Mouse (Mus musculus): ENCODE results near the gene Slc37a4. TPM values are rescaled to one million over a fixed set of nuclear protein-coding genes. Genes with fewer than 3 reads are reported as not detected.
"Not testable (repeated sequence)": the region's sequence is repeated elsewhere in the genome, so short reads cannot be mapped to it uniquely, and the experiment has no call there.

The Slc37a4 gene
- total RNA-seq, 2 experiments from 2014 or later = 86.0 to 147 TPM

DNA sequence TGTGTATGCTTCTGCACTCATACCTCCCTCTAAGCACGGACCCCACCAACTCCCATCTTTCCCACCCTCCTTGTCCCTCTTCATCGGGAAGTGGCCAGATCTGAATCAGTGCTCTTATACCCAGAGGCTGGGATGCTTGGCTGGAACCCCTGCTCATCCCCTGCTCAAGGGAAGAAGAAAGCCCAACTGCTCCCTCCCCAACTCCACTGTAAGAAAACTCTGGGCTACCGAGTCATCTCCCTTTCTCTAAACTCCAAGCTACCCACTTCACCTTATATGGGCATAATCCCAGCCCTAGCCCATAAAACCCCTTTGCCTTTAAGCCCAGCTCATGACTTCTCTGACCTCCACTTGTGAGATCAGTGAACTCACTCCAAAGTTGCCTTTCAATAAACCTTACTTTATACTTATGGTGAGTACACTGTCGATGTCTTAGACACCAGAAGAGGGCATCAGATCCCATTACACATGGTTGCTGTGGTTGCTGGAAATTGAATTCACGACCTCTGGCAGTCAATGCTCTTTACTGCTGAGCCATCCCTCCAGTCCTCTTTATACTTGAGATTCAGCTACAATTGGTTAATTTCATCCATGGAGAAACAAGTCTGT is 36.0 kb downstream of the Slc37a4 start:
- DNase-seq (ENCODE audit: low spot score) = no peak

DNA sequence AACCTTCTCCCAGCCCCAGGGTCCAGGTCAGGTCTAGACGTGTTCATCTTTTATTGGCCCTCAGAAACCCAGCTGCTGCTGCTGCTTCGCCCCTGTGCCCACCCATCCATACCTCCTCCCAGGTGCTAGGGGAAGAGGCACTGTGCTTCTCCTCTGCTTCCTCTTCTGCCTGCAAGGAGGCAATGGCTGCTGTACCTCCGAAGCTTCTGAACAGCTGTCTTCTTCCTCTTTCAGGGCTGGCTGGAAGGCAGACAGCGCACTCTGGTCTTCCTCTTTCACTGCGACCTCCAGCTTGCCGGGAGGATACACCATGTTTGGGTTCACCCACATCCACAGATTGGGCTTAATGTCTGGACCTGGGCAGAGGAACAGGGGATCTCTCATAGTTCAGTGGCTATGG is 39.1 kb downstream of the Slc37a4 start:
- DNase-seq (ENCODE audit: low spot score) = no peak

DNA sequence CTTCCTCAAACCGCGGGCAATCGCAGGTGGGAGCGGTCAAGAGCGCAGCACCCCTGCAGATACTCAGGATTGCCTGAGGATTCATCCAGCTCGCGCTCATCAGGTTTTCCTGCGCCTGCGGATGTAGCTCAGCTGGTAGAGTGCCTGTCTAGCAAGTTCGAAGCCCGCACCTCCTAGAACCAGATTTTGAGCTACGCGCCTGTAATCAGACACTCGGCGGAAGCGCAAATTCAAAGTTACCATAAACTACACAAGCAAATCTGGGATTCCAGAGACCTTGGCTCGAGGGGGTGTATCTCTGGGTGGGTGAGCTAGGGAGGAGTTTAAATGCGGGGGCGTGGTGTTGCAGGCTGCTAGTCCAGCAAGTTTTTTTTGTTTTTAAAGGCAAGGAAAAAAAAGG is 44.3 kb downstream of the Slc37a4 start, which contains the start of gene Foxr1:
TSS of gene Foxr1 (minus strand) at position 176 of the 400 bp plus-strand sequence.
- no peak for DNase-seq (ENCODE audit: low spot score)

DNA sequence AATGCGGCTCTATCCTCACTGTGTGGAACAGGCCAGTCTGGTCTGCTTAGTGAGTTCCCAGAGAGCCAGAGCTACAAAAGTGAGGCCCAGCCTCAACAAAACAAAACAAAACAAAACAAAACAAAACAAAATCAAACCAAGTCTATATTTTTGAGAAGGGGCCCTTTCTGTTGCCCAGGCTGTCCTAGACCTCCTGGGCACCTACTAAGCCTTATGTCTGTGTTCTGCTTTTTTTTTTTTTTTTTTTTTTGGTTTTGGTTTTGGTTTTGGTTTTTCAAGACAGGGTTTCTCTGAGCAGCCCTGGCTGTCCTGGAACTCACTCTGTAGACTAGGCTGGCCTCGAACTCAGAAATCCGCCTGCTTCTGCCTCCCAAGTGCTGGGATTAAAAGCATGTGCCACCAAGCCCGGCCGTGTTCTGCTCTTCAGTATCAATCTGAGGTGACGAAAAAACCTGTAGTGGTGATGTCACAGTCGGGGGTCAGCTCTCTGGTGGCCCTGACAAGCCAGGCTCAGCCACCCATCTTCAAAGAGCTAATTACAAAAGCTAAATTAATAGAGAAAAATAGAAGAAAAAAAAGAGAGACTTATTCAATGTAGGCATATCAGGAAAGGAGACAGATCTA is 47.9 kb downstream of the Slc37a4 start:
- DNase-seq (ENCODE audit: low spot score) = not testable (repeated sequence)

DNA sequence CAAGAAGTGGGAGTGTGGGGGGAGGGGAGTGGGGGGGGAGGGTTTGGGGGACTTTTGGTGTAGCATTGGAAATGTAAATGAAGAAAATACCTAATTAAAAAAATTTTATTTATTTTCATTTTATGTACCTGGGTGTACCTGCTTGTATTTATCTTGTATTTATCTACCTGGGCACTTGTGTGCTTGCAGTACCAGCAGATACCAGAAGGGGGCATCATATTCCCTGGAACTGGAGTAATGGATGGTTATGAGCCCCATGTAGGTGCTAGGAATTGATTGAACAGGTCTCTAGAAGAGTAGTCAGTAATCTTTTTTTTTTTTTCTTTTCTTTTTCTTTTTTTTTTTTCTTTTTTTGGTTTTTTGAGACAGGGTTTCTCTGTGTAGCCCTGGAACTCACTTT is 53.7 kb downstream of the Slc37a4 start:
- no peak for DNase-seq (ENCODE audit: low spot score)

Small RNA genes within 50 kb of the gene (microRNA-seq; reads per million reads assigned to microRNA genes)
- gene Mir7085 = 12.6 reads per million, percentile 28 among the genes with 10 or more reads in this experiment

Other genes with a start within 250 kb of the Slc37a4 start
- gene Cbl, start 162.8 kb upstream of the Slc37a4 start, total RNA-seq (2021) = 1 to 10 TPM; 7.1 to 7.5 TPM
- not detected for gene Ccdc153, start 156.2 kb upstream of the Slc37a4 start, total RNA-seq (2021)
- 1 to 10 TPM; 1.1 to 1.4 TPM for gene Pdzd3, start 145.4 kb upstream of the Slc37a4 start, total RNA-seq (2021)
- gene Nlrx1, start 128.3 kb upstream of the Slc37a4 start, total RNA-seq (2021) = 10 to 100 TPM; 21.7 to 21.8 TPM
- gene Abcg4, start 108.2 kb upstream of the Slc37a4 start, total RNA-seq (2021) = under 1 TPM; 0.32 to 0.59 TPM
- gene Hinfp, start 91.2 kb upstream of the Slc37a4 start, total RNA-seq (2021) = 1 to 10 TPM; 5.2 TPM
- gene C2cd2l, start 76.6 kb upstream of the Slc37a4 start, total RNA-seq (2021) = 10 to 100 TPM; 14.1 to 14.8 TPM
- 10 to 100 TPM; 13.2 to 13.4 TPM for gene Dpagt1, start 70.8 kb upstream of the Slc37a4 start, total RNA-seq (2021)
- 10 to 100 TPM in 1 of 2 experiments, 1 to 10 TPM in 1; 7.8 to 10.4 TPM for gene H2afx, start 62.2 kb upstream of the Slc37a4 start, total RNA-seq (2021)
- 10 to 100 TPM; 20.8 to 24.7 TPM for gene Hmbs, start 52.6 kb upstream of the Slc37a4 start, total RNA-seq (2021)
- gene Vps11, start 35.2 kb upstream of the Slc37a4 start, total RNA-seq (2021) = 10 to 100 TPM; 17.7 to 17.8 TPM
- 10 to 100 TPM; 23.0 to 25.0 TPM for gene Hyou1, start 17.4 kb upstream of the Slc37a4 start, total RNA-seq (2021)
- 100 to 1,000 TPM; 772 to 880 TPM for gene Rps25, start 10.3 kb downstream of the Slc37a4 start, total RNA-seq (2021)
- gene Trappc4, start 10.7 kb downstream of the Slc37a4 start, total RNA-seq (2021) = 10 to 100 TPM; 16.9 to 20.4 TPM
- gene Ccdc84, start 21.7 kb downstream of the Slc37a4 start, total RNA-seq (2021) = 1 to 10 TPM; 3.5 to 4.1 TPM
- gene Foxr1, start 44.3 kb downstream of the Slc37a4 start, total RNA-seq (2021) = not detected
- under 1 TPM; 0.43 to 0.83 TPM for gene Upk2, start 58.1 kb downstream of the Slc37a4 start, total RNA-seq (2021)
- 10 to 100 TPM; 36.0 to 36.6 TPM for gene Bcl9l, start 86.0 kb downstream of the Slc37a4 start, total RNA-seq (2021)
- gene Cxcr5, start 165.0 kb downstream of the Slc37a4 start, total RNA-seq (2021) = not detected
- gene Ddx6, start 208.0 kb downstream of the Slc37a4 start, total RNA-seq (2021) = 10 to 100 TPM; 68.4 to 69.8 TPM